Mouse (Mus musculus) embryonic facial prominence, embryonic 11.5 days (tissue): ENCODE measurements around the gene Olfr263. TPM values are rescaled to one million over a fixed set of nuclear protein-coding genes. Genes with fewer than 3 reads are reported as not detected.

Source experiments
- polyA plus RNA-seq: library from polyadenylated mRNA; unstranded; fragments of >200 nt; fragmentation: Nextera tagmentation; extraction: Ambion mirVana; gene quantifications from 2 replicates; pipeline ENCODE4 v1.2.1, GENCODE M21; 2014

Gene Olfr263
- polyA plus RNA-seq, 1 experiment from 2014 or later, result not detected

Other genes starting within 250 kb of the Olfr263 start
- gene Olfr1370, start 54.7 kb upstream of the Olfr263 start, polyA plus RNA-seq, result not detected in 2 replicates
- not detected in 2 replicates for gene Olfr1369-ps1, start 18.2 kb upstream of the Olfr263 start, polyA plus RNA-seq
- gene Olfr1368, start 16.2 kb downstream of the Olfr263 start, polyA plus RNA-seq, result not detected in 2 replicates
- gene Trim27, start 49.8 kb downstream of the Olfr263 start, polyA plus RNA-seq, result 148 and 160 TPM in 2 replicates
- not detected in 2 replicates for gene Gpx5, start 163.1 kb downstream of the Olfr263 start, polyA plus RNA-seq
- 0.41 and 0.67 TPM in 2 replicates for gene Gpx6, start 182.5 kb downstream of the Olfr263 start, polyA plus RNA-seq
- not detected in 2 replicates for gene Olfr1367, start 217.3 kb downstream of the Olfr263 start, polyA plus RNA-seq
- gene Zscan12, start 233.2 kb downstream of the Olfr263 start, polyA plus RNA-seq, result 20.5 and 21.5 TPM in 2 replicates